Mouse (Mus musculus) liver, embryonic 16.5 days (tissue): ENCODE results near the gene Car5a. TPM values are rescaled to one million over a fixed set of nuclear protein-coding genes. Genes with fewer than 3 reads are reported as not detected.

ENCODE experiments used
- ATAC-seq: fragments of 200-750 bp; cut with Nextera tagmentation; 2 replicates; pipeline ENCODE4 v1.8.0; 2017; ENCODE audit warnings: low read depth, mild to moderate bottlenecking, moderate number of reproducible peaks, moderate library complexity
- H3K27ac ChIP-seq: fragments of 300-500 bp; sonication (generic); 2 replicates; pipeline ENCODE4 v1.5.1; 2014; ENCODE audit warnings: mild to moderate bottlenecking, low read length
- H3K27me3 ChIP-seq: fragments of 300-500 bp; sonication (generic); 2 replicates; pipeline ENCODE4 v1.6.1; 2014; ENCODE audit warnings: low read depth, low read length, mixed read lengths; ENCODE audit not compliant: control insufficient read depth, insufficient read depth
- H3K36me3 ChIP-seq: fragments of 300-500 bp; sonication (generic); 2 replicates; pipeline ENCODE4 v1.6.1; 2014; ENCODE audit warnings: mild to moderate bottlenecking; ENCODE audit not compliant: control insufficient read depth, insufficient read depth
- H3K4me1 ChIP-seq: fragments of 300-500 bp; sonication (generic); 2 replicates; pipeline ENCODE4 v1.6.1; 2014; ENCODE audit warnings: low read depth, low read length, mixed read lengths; ENCODE audit not compliant: control insufficient read depth
- H3K4me2 ChIP-seq: fragments of 300-500 bp; sonication (generic); 2 replicates; pipeline ENCODE4 v1.6.1; 2014; ENCODE audit warnings: low read depth, low read length, mixed read lengths
- H3K4me3 ChIP-seq: fragments of 300-500 bp; sonication (generic); 2 replicates; pipeline ENCODE4 v1.5.1; 2014; ENCODE audit warnings: low read depth, mild to moderate bottlenecking, low read length
- H3K9ac ChIP-seq: fragments of 300-500 bp; sonication (generic); 2 replicates; pipeline ENCODE4 v1.6.1; 2014; ENCODE audit warnings: low read depth, low read length
- H3K9me3 ChIP-seq: fragments of 300-500 bp; sonication (generic); replicated peaks from 2 replicates; pipeline ENCODE4 v1.6.1; 2016; ENCODE audit warnings: low read length; ENCODE audit not compliant: control insufficient read depth
- WGBS: fragments of 180-500 bp; shearing (Covaris S2); extraction: QIAGEN DNeasy Blood & Tissue Kit; methylation state at CpG from one replicate; pipeline ENCODE4 v1.1.7; 2014; ENCODE audit not compliant: insufficient replicate concordance; 5-methylcytosine and 5-hydroxymethylcytosine counted together
- polyA plus RNA-seq: library from polyadenylated mRNA; unstranded; fragments of >200 nt; fragmentation: Nextera tagmentation; extraction: Ambion mirVana; gene quantifications from 2 replicates; pipeline ENCODE4 v1.2.1, GENCODE M21; 2015

The Car5a gene
- polyA plus RNA-seq, result 5.6 and 8.4 TPM in 2 replicates

DNA sequence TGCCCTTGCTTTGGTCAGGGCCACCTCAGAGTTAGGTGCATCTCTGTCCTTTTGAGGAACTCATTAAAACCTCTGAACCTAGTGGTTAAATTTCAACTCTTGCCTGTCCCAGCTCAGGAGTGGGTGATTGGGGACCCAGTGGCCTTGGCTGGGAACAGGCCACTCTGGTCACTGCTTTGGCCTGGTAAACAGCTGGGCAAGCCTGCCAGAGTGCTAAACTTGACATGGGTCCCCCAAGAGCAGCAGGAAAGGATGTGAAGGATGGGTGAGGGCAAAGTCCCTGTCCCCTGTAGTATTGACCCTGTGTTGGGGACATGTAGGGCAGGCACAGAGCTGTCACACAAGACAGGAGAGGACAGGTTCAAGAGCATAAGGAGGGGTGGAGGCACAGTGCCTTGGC lies at the start of gene Car5a:
Gene Car5a, minus strand, starts transcription at position 74 of the 400 bp plus-strand sequence.
- H3K4me3 ChIP-seq, result peak within 1 kb of the TSS; percentile 22

GRCm38 (mm10) chr8:121992911-121993310 lies 48.2 kb upstream of the Car5a start:
- ATAC-seq, result no peak
- 74% methylated on average over 4 of the region's 4 CpGs for WGBS

More for the DNA sequence above, at the start of gene Car5a:
- Histone ChIP-seq H3K4me1 (peaks cover 31% of the 10 kb centered on the region), H3K4me2 (peak within 1 kb of the TSS; percentile 36), H3K9me3 (no peaks in the 10 kb centered on the region), H3K27ac (peak within 1 kb of the TSS; percentile 80), H3K9ac (peak within 1 kb of the TSS; percentile 34), H3K27me3 (no peaks in the 10 kb centered on the region), H3K36me3 (no peaks in the 10 kb centered on the region)
- ATAC-seq, result peak; percentile 40

DNA sequence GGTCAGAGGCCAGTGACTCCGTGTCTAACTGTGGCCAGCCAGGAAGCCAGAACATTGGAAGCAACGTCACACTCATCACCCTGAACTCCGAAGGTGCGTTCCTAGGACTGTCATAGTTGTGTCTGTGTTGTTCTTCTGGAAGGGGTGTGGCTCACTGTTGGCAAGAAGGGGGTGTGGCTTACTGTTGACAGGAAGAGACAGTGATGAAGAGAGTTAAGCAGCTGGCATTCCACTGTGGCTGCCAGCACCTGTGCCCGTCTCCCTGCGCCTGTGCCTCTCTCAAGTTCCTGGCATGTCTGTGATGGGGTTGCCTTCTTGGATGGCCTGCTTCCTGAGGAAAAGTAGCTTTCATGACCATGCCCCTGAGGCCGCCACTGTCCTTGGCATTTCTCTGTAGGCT lies 46.9 kb upstream of the Car5a start:
- Histone ChIP-seq H3K27ac (no peak overlapping the region), H3K4me2 (no peak overlapping the region), H3K36me3 (peaks cover 2% of the 10 kb centered on the region), H3K9ac (no peak overlapping the region), H3K9me3 (no peaks in the 10 kb centered on the region), H3K27me3 (no peaks in the 10 kb centered on the region), H3K4me3 (no peak overlapping the region), H3K4me1 (no peaks in the 10 kb centered on the region)
- no peak for ATAC-seq
- WGBS, result 81% methylated on average over 7 of the region's 7 CpGs

More at GRCm38 (mm10) chr8:121992911-121993310, 48.2 kb upstream of the Car5a start:
- no peak overlapping the region for H3K4me2 ChIP-seq
- no peaks in the 10 kb centered on the region for H3K9me3 ChIP-seq
- peaks cover 13% of the 10 kb centered on the region for H3K36me3 ChIP-seq
- H3K27ac ChIP-seq, result no peak overlapping the region
- H3K9ac ChIP-seq, result no peak overlapping the region
- H3K27me3 ChIP-seq, result no peaks in the 10 kb centered on the region
- H3K4me1 ChIP-seq, result no peaks in the 10 kb centered on the region
- H3K4me3 ChIP-seq, result no peak overlapping the region

GRCm38 (mm10) chr8:121990506-121991255 lies 46.0 kb upstream of the Car5a start:
- Histone ChIP-seq H3K9me3 (no peaks in the 10 kb centered on the region), H3K4me2 (no peak overlapping the region), H3K36me3 (peaks cover 2% of the 10 kb centered on the region), H3K27ac (no peak overlapping the region), H3K4me3 (no peak overlapping the region), H3K27me3 (no peaks in the 10 kb centered on the region), H3K4me1 (no peaks in the 10 kb centered on the region), H3K9ac (no peak overlapping the region)
- WGBS, result 78% methylated on average over 9 of the region's 9 CpGs
- no peak for ATAC-seq

- 73% methylated on average over 5 of the region's 5 CpGs for WGBS
- no peaks in the 10 kb centered on the region for H3K27me3 ChIP-seq
- H3K4me1 ChIP-seq, result no peaks in the 10 kb centered on the region
- no peak overlapping the region for H3K4me2 ChIP-seq
- H3K36me3 ChIP-seq, result peaks cover 4% of the 10 kb centered on the region
- no peak overlapping the region for H3K4me3 ChIP-seq
- ATAC-seq, result no peak
- no peaks in the 10 kb centered on the region for H3K9me3 ChIP-seq
- no peak overlapping the region for H3K27ac ChIP-seq
- H3K9ac ChIP-seq, result no peak overlapping the region
Measured at GRCm38 (mm10) chr8:121987892-121988291, 43.2 kb upstream of the Car5a start.

DNA sequence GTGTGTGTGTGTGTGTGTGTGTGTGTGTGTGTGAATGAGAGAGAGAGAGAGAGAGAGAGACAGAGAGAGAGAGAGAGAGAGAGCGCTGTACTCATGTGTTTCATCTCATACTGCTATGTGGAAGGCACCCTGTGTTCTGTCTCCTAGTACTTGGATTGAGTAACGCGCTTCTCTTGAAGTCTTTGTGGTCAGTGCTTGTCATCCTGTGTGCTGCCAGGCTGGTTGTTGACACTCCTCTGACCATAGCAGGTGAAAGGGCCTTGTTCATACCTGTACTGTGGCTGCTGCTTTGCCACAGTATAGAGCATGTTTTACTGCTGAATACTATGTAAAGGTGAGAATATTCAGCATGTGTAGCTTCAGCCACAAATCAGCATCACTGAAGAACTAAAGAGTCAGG lies 41.0 kb upstream of the Car5a start:
- Histone ChIP-seq H3K36me3 (peaks cover 12% of the 10 kb centered on the region), H3K9me3 (no peaks in the 10 kb centered on the region), H3K27me3 (no peaks in the 10 kb centered on the region), H3K4me3 (no peak overlapping the region), H3K4me1 (no peaks in the 10 kb centered on the region), H3K27ac (no peak overlapping the region), H3K4me2 (no peak overlapping the region), H3K9ac (no peak overlapping the region)
- no peak for ATAC-seq
- WGBS, result 94% methylated on average over 3 of the region's 3 CpGs

GRCm38 (mm10) chr8:121981520-121981895 lies 36.8 kb upstream of the Car5a start:
- Histone ChIP-seq H3K4me2 (no peak overlapping the region), H3K27me3 (no peaks in the 10 kb centered on the region), H3K9ac (no peak overlapping the region), H3K27ac (no peak overlapping the region), H3K4me3 (no peak overlapping the region), H3K9me3 (no peaks in the 10 kb centered on the region), H3K36me3 (peaks cover 14% of the 10 kb centered on the region), H3K4me1 (no peaks in the 10 kb centered on the region)
- WGBS, result 83% methylated on average over 7 of the region's 7 CpGs
- no peak for ATAC-seq

DNA sequence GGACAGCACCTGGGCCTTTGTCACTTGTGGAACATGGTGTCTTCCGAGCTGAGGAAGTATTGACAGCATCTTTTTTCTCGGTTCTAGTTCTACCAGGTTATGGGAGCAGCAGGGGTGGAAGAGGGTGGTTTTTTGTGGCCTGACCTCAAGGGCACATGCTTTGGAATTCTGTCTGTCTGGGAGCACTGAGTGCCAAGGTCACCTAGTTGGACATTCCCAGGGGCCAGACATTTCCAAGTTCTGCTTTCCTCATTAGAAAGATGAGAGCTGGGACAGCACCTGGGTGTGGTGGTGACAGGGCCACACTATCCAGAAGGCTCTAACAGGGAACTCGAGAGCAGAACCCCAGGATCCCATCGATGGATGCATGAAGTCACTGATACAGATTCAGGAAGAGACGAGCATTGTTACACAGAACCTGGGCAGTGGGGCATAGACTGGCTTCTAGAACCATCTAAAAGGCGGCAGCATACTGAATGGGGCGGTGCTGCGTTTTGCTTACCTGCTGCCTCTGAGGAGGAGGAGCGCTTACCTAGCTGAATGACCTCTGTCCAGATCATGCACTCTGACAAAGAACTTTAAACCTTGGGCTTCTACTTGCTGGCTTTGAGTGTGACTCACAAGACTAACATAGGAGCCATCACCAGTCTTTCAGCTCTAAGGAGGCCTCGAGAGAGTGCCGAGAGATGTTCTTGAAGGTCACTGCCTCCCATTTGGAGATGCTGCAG lies 36.3 kb upstream of the Car5a start:
- 86% methylated on average over 11 of the region's 11 CpGs for WGBS

DNA sequence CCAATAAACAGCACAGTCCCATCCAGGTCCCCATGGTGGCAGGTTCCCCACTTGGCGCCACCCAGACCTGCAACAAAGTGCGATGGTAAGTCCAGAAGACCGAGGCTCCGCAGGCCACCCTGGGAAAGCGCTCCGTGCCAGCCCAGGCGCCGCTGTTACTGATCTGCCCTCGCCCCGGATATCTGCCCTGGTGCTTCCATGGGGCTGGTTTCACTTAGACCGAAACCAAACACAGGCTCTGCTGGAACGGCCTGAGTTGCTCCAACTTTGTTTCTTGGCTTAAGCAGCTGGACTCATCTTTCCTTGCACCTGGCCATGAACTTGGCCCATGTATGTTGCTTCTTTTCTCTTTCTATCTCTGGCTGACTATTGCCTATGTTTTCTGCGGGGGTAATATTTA lies 34.0 kb upstream of the Car5a start:
- H3K4me3 ChIP-seq, result no peak overlapping the region
- WGBS, result 92% methylated on average over 13 of the region's 13 CpGs
- no peaks in the 10 kb centered on the region for H3K4me1 ChIP-seq
- no peaks in the 10 kb centered on the region for H3K9me3 ChIP-seq
- H3K27ac ChIP-seq, result no peak overlapping the region
- no peaks in the 10 kb centered on the region for H3K27me3 ChIP-seq
- no peak overlapping the region for H3K4me2 ChIP-seq
- no peak overlapping the region for H3K9ac ChIP-seq
- H3K36me3 ChIP-seq, result peaks cover 25% of the 10 kb centered on the region
- no peak for ATAC-seq

More for the DNA sequence above, 36.3 kb upstream of the Car5a start:
- H3K36me3 ChIP-seq, result peaks cover 19% of the 10 kb centered on the region
- H3K4me3 ChIP-seq, result no peak overlapping the region
- no peaks in the 10 kb centered on the region for H3K4me1 ChIP-seq
- no peak overlapping the region for H3K9ac ChIP-seq
- no peak for ATAC-seq
- H3K27ac ChIP-seq, result no peak overlapping the region
- H3K27me3 ChIP-seq, result no peaks in the 10 kb centered on the region
- no peak overlapping the region for H3K4me2 ChIP-seq
- no peaks in the 10 kb centered on the region for H3K9me3 ChIP-seq
